Mouse (Mus musculus) forebrain, embryonic 14.5 days (tissue): ENCODE measurements around the gene Gale. TPM values are rescaled to one million over a fixed set of nuclear protein-coding genes. Genes with fewer than 3 reads are reported as not detected.

Experiments
- ATAC-seq: fragments of 200-750 bp; cut with Nextera tagmentation; 2 replicates; pipeline ENCODE4 v1.8.0; 2017; ENCODE audit warnings: mild to moderate bottlenecking, moderate library complexity
- DNase-seq: peaks from one replicate; pipeline ENCODE4 v3.0.0-alpha.2; 2015; ENCODE audit warnings: low spot score
- H3K27ac ChIP-seq: fragments of 300-500 bp; sonication (generic); 2 replicates; pipeline ENCODE4 v1.5.1; 2014; ENCODE audit warnings: low read depth, mild to moderate bottlenecking, control low read depth, low read length, moderate library complexity
- H3K27me3 ChIP-seq: fragments of 300-500 bp; sonication (generic); replicated peaks from 2 replicates; pipeline ENCODE4 v1.6.1; 2014; ENCODE audit warnings: low read length, control low read depth, mixed read lengths; ENCODE audit not compliant: control insufficient read depth, insufficient read depth
- H3K36me3 ChIP-seq: fragments of 300-500 bp; sonication (generic); 2 replicates; pipeline ENCODE4 v1.6.1; 2014; ENCODE audit warnings: low read length, control low read depth; ENCODE audit not compliant: control insufficient read depth, insufficient read depth
- H3K4me1 ChIP-seq: fragments of 300-500 bp; sonication (generic); 2 replicates; pipeline ENCODE4 v1.6.1; 2014; ENCODE audit warnings: antibody characterized with exemption, low read length, control low read depth; ENCODE audit not compliant: control insufficient read depth, insufficient read depth
- H3K4me2 ChIP-seq: fragments of 300-500 bp; sonication (generic); 2 replicates; pipeline ENCODE4 v1.6.1; 2014; ENCODE audit warnings: mild to moderate bottlenecking, control low read depth, low read length
- H3K4me3 ChIP-seq: fragments of 300-500 bp; sonication (generic); 2 replicates; pipeline ENCODE4 v1.5.1; 2014; ENCODE audit warnings: low read depth, low read length, control low read depth
- H3K9ac ChIP-seq: fragments of 300-500 bp; sonication (generic); 2 replicates; pipeline ENCODE4 v1.6.1; 2014; ENCODE audit warnings: mild to moderate bottlenecking, low read length, control low read depth, moderate library complexity
- H3K9me3 ChIP-seq: fragments of 300-500 bp; sonication (generic); replicated peaks from 2 replicates; pipeline ENCODE4 v1.6.1; 2016; ENCODE audit warnings: low read length, control low read depth, mixed read lengths; ENCODE audit not compliant: control insufficient read depth
- WGBS: fragments of 180-500 bp; shearing (Covaris S2); extraction: QIAGEN DNeasy Blood & Tissue Kit; methylation state at CpG from one replicate; pipeline ENCODE4 v1.1.7; 2014; 5-methylcytosine and 5-hydroxymethylcytosine counted together
- polyA plus RNA-seq: library from polyadenylated mRNA; unstranded; fragments of >200 nt; fragmentation: Nextera tagmentation; extraction: Ambion mirVana; gene quantifications from 2 replicates; pipeline ENCODE4 v1.2.1, GENCODE M21; 2014

Gale gene
- polyA plus RNA-seq, 1 experiment from 2014 or later, result 32.9 TPM

GRCm38 (mm10) chr4:136006821-136007220 is 43.3 kb downstream of the Gale start:
- H3K4me1 ChIP-seq, result no peaks in the 10 kb centered on the region
- H3K4me2 ChIP-seq, result no peak overlapping the region
- DNase-seq, result no peak
- 96% methylated on average over 3 of the region's 3 CpGs for WGBS
- no peaks in the 10 kb centered on the region for H3K27me3 ChIP-seq
- no peak overlapping the region for H3K9ac ChIP-seq
- H3K27ac ChIP-seq, result no peak overlapping the region
- no peaks in the 10 kb centered on the region for H3K9me3 ChIP-seq
- H3K4me3 ChIP-seq, result no peak overlapping the region
- no peak for ATAC-seq
- peaks cover 90% of the 10 kb centered on the region for H3K36me3 ChIP-seq

- DNase-seq (no peak), ATAC-seq (no peak)
- Histone ChIP-seq H3K9me3 (no peaks in the 10 kb centered on the region), H3K4me2 (no peak overlapping the region), H3K27ac (no peak overlapping the region), H3K27me3 (no peaks in the 10 kb centered on the region), H3K9ac (no peak overlapping the region), H3K4me1 (no peaks in the 10 kb centered on the region), H3K36me3 (peaks cover 91% of the 10 kb centered on the region), H3K4me3 (no peak overlapping the region)
- WGBS, result 95% methylated on average over 8 of the region's 8 CpGs
Measured at GRCm38 (mm10) chr4:136008782-136009447, 45.4 kb downstream of the Gale start.

DNA sequence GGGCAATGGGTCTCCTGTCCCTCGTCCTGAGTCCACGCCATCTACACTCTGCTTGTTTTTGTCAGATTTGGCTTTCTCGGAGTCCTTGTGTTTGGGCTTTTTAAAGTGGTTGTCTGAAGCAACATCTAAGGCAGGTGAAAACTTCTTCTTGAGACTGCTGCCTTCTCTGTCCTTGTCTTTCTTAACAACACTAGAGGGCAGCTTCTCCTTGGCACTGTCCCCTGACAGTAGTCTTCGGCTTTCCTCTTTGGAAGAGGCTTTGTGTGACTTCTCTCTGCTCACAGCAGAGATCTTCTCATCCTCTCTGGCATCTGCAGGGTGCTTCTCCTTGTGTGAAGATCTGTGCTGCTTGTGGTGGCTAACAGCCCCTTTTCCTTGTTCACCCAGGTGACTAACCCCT is 47.1 kb downstream of the Gale start:
- Histone ChIP-seq H3K36me3 (peaks cover 79% of the 10 kb centered on the region), H3K9me3 (no peaks in the 10 kb centered on the region), H3K27me3 (no peaks in the 10 kb centered on the region), H3K9ac (no peak overlapping the region), H3K4me2 (no peak overlapping the region), H3K4me3 (no peak overlapping the region), H3K4me1 (no peaks in the 10 kb centered on the region), H3K27ac (no peak overlapping the region)
- ATAC-seq (no peak), DNase-seq (no peak)
- 93% methylated on average over 4 of the region's 4 CpGs for WGBS

- ATAC-seq (no peak), DNase-seq (no peak)
- Histone ChIP-seq H3K4me3 (no peak overlapping the region), H3K4me1 (peaks cover 4% of the 10 kb centered on the region), H3K27me3 (no peaks in the 10 kb centered on the region), H3K9ac (no peak overlapping the region), H3K9me3 (no peaks in the 10 kb centered on the region), H3K36me3 (peaks cover 29% of the 10 kb centered on the region), H3K27ac (no peak overlapping the region), H3K4me2 (no peak overlapping the region)
- WGBS, result 88% methylated on average over 3 of the region's 3 CpGs
Measured at GRCm38 (mm10) chr4:136016059-136016602, 52.6 kb downstream of the Gale start.

Other genes starting within 250 kb of the Gale start
- not detected in 2 replicates for gene Il22ra1, start 235.6 kb upstream of the Gale start, polyA plus RNA-seq
- gene Myom3, start 204.0 kb upstream of the Gale start, polyA plus RNA-seq, result 0.17 and 0.22 TPM in 2 replicates
- 259 and 304 TPM in 2 replicates for gene Srsf10, start 108.0 kb upstream of the Gale start, polyA plus RNA-seq
- gene Pnrc2, start 89.9 kb upstream of the Gale start, polyA plus RNA-seq, result 162 and 165 TPM in 2 replicates
- 0.05 and 0.10 TPM in 2 replicates for gene Cnr2, start 68.3 kb upstream of the Gale start, polyA plus RNA-seq
- 53.1 and 60.7 TPM in 2 replicates for gene Fuca1, start 43.0 kb upstream of the Gale start, polyA plus RNA-seq
- gene Hmgcl, start 17.3 kb upstream of the Gale start, polyA plus RNA-seq, result 70.4 and 71.0 TPM in 2 replicates
- gene Lypla2, start 8.9 kb downstream of the Gale start, polyA plus RNA-seq, result 163 and 168 TPM in 2 replicates
- 56.1 and 58.0 TPM in 2 replicates for gene Pithd1, start 23.5 kb downstream of the Gale start, polyA plus RNA-seq
- 33.7 and 38.1 TPM in 2 replicates for gene Eloa, start 58.0 kb downstream of the Gale start, polyA plus RNA-seq
- 331 and 459 TPM in 2 replicates for gene Rpl11, start 89.7 kb downstream of the Gale start, polyA plus RNA-seq
- gene Id3, start 179.8 kb downstream of the Gale start, polyA plus RNA-seq, result 117 and 118 TPM in 2 replicates
- 4.5 and 5.5 TPM in 2 replicates for gene E2f2, start 208.7 kb downstream of the Gale start, polyA plus RNA-seq
- gene Asap3, start 242.6 kb downstream of the Gale start, polyA plus RNA-seq, result 1.6 and 2.4 TPM in 2 replicates